Mouse (Mus musculus) MEL (cell line): ENCODE measurements around the gene Ttyh2.

Source experiments
- CTCF ChIP-seq, 3 experiments: IDR thresholded peaks in 2 of 3; conservative IDR thresholded peaks in 1 of 3; 2 replicates each; pipeline ENCODE4 v1.5.1; 2011 to 2012; ENCODE audit warnings: low read length in 3 of 3, low read depth in 2 of 3, mild to moderate bottlenecking in 2 of 3, improper control_type of control experiment in 1 of 3, inconsistent platforms in 1 of 3, mixed read lengths in 1 of 3, moderate library complexity in 1 of 3; ENCODE audit not compliant: control insufficient read depth in 1 of 3, insufficient read depth in 1 of 3, poor library complexity in 1 of 3, severe bottlenecking in 1 of 3
- GABPA ChIP-seq: IDR thresholded peaks from 2 replicates; pipeline ENCODE4 v1.6.1; 2012; ENCODE audit warnings: low read depth, mild to moderate bottlenecking, inconsistent platforms, low read length, improper control_type of control experiment, moderate library complexity
- GATA1 ChIP-seq: IDR thresholded peaks from 2 replicates; pipeline ENCODE4 v1.6.1; 2011; ENCODE audit warnings: low read depth, low read length, improper control_type of control experiment
- KAT2A ChIP-seq: conservative IDR thresholded peaks from 2 replicates; pipeline ENCODE4 v1.6.1; 2012; ENCODE audit warnings: low read depth, low read length, improper control_type of control experiment, inconsistent platforms
- NRF1 ChIP-seq: IDR thresholded peaks from 2 replicates; pipeline ENCODE4 v1.6.1; 2014; ENCODE audit warnings: low read depth, mild to moderate bottlenecking, inconsistent platforms, low read length, improper control_type of control experiment, moderate library complexity; ENCODE audit not compliant: poor library complexity, insufficient read depth, severe bottlenecking
- POLR2A ChIP-seq, 2 experiments: IDR thresholded peaks; 2 replicates each; pipeline ENCODE4 v1.6.1; 2011 to 2012; ENCODE audit warnings: low read length in 2 of 2, mild to moderate bottlenecking in 2 of 2, control low read depth in 1 of 2, improper control_type of control experiment in 1 of 2, low read depth in 1 of 2, moderate library complexity in 1 of 2; ENCODE audit not compliant: control insufficient read depth in 1 of 2, insufficient read depth in 1 of 2, poor library complexity in 1 of 2
- SIN3A ChIP-seq: IDR thresholded peaks from 2 replicates; pipeline ENCODE4 v1.6.1; 2012; ENCODE audit warnings: low read length, improper control_type of control experiment, inconsistent platforms
- USF1 ChIP-seq: IDR thresholded peaks from 2 replicates; pipeline ENCODE4 v1.6.1; 2014; ENCODE audit warnings: low read depth, mild to moderate bottlenecking, inconsistent platforms, low read length, improper control_type of control experiment, moderate library complexity
- ZMIZ1 ChIP-seq: IDR thresholded peaks from 2 replicates; pipeline ENCODE4 v1.6.1; 2012; ENCODE audit warnings: low read depth, mild to moderate bottlenecking, inconsistent platforms, low read length, improper control_type of control experiment, moderate library complexity
- ZNF384 ChIP-seq: IDR thresholded peaks from 2 replicates; pipeline ENCODE4 v1.6.1; 2012; ENCODE audit warnings: low read depth, mild to moderate bottlenecking, inconsistent platforms, low read length, improper control_type of control experiment

DNA sequence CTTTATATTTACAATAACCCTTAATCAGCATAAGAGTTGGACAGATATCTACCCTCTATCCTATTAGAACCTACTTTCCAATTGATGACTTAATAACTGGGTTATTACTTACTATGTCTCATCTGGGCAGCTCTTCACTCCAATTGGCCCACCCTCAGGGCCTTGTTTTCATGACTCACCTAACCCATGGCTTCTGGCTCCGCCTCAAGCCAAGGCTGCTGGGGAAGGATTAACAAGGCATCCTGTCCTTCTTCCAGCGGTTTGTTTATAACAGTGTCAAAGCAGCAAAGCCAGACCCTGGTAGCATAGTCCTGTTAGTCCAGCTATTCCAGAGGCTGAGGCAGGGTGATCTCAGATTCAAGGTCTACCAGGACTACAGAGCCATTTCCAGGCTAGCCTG is 19.2 kb downstream of the Ttyh2 start:
- TF ChIP-seq CTCF (IDR thresholded peaks at IDR 0.05 in 2 of 3, conservative IDR thresholded peaks at IDR 0.05 in 1 of 3; ENCODE audit: control insufficient read depth in 1 of 3, insufficient read depth in 1 of 3, low read depth in 2 of 3, low read length in 3 of 3, poor library complexity in 1 of 3, severe bottlenecking in 1 of 3) (no peak), KAT2A (no peak), SIN3A (no peak), USF1 (no peak), POLR2A (IDR thresholded peaks at IDR 0.05; ENCODE audit: control insufficient read depth in 1 of 2, insufficient read depth in 1 of 2, low read depth in 1 of 2, low read length in 2 of 2, poor library complexity in 1 of 2) (no peak), GATA1 (no peak), NRF1 (no peak), ZNF384 (no peak), GABPA (no peak), ZMIZ1 (no peak)
